Mouse (Mus musculus) left cerebral cortex, adult 11 months (tissue): Measurements from ENCODE around the gene Camk1g.

ENCODE experiments used
- DNase-seq: peaks from one replicate; pipeline ENCODE4 v3.0.0; 2022; ENCODE audit warnings: low spot score

Camk1g gene

DNA sequence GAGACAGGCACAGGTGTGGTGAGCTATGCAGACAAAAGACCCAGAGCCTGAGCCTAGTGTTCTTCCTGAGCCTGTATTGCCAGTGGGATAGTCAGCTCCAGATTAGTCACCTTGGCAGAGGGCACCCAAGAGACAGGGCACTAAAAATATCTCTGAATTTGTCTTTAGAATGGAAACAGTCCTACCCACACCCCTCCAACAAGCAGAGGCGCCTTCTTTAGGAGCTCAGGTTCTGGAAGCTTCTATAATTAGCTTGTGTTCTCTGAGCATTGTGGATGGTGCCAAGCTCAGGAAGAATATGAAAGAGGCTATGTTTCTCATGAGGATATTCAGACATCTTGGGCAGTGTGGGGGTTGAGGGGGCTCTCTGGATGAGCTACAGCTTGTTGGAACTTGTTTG, 37.4 kb downstream of the Camk1g start:
- DNase-seq = no peak

GRCm38 (mm10) chr1:193332018-193332417, 38.1 kb downstream of the Camk1g start:
- DNase-seq = no peak

DNA sequence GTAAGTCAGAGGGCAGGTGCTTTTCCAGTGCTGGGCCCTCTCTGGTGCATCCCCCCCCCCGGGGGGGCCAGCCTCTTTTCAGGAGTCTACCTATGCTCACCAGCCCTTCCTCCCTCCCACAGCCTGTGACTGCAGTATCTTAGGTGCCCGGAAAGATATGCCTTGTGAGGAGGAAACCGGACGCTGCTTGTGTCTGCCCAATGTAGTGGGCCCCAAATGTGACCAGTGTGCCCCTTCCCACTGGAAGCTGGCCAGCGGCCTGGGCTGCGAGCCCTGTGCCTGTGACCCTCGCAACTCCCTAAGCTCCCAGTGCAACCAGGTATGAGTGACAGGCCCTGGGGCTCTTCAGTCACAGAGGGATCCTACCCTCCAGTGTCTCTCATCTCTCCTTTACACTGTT, 39.5 kb downstream of the Camk1g start:
- DNase-seq = no peak

- peak; percentile 68 for DNase-seq
These were observed 39.9 kb downstream of the Camk1g start for GRCm38 (mm10) chr1:193330172-193330571.

GRCm38 (mm10) chr1:193329557-193329956, 40.5 kb downstream of the Camk1g start:
- DNase-seq = no peak

DNA sequence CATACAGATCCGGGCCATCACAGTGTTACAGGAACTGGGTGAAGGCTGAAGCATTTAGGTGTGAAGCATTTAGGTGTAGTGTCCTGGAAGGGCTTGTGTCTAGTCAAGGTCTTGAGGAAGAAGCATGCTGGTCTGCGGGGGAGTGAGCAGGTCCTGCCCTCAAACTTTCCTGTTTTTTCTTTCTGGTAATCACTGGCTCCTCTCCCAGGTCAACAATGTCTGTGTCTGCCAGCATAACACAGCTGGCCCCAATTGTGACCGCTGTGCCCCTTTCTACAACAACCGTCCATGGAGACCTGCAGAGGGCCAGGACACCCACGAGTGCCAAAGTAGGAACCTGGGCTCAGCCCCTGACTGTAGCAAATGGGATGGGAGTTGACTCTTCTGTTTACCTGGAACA, 42.4 kb downstream of the Camk1g start:
- DNase-seq = no peak

DNA sequence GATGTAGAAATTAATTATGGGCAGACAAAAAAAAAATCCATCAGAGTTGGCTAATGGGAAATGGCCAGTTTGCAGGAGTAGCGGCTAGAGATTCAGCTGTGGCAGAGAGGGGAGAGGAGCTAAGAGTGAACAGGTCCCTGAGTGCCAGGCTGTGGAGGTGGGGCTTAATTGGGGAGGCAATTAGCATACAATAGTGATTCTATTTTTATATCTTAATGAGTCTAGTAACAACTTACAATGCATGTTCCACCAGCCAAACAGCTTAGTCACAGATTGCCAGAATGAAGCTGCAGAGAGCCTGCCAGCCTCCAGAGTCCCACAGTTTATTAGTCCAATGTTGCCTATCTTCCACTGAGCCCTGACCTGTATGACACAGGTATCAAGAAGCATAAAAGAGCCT, 42.9 kb downstream of the Camk1g start:
- no peak for DNase-seq

- DNase-seq = no peak
These were observed 43.5 kb downstream of the Camk1g start for GRCm38 (mm10) chr1:193326456-193327145.

DNA sequence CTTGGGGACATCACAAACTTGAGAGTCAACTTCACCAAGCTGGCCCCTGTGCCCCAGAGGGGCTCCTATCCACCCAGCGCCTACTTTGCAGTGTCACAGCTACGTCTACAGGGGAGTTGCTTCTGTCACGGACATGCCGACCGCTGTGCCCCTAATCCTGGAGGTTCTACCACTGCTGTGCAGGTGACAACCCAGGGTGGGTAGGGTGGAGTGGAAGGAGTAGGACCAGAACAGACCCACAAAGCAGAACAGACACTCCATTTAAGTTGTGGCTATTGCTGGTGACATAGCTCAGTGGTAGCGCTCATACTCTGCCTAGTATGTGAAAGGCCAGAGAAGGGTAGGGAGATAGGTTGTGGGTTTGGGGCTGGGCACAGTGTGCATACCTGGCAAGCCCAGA, 44.2 kb downstream of the Camk1g start:
- no peak for DNase-seq

- DNase-seq = no peak
These were observed 45.9 kb downstream of the Camk1g start for GRCm38 (mm10) chr1:193324224-193324623.

DNA sequence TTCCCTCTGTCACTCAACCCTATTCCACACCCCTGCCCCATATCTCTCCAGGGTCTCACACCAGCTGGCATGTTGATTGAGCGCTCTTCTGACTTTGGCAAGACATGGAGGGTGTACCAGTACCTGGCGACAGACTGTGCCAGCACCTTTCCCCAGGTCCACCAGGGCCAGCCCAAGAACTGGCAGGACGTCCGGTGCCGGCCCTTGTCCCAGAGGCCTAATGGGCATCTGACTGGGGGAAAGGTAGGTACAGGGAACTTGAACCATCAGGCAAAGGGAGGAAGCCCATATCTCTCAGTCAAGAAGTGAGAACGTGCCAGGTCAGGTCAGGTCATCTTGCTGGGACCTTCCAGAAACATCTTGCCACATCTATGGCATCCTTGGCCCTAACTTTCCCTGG, 46.4 kb downstream of the Camk1g start:
- DNase-seq = no peak

GRCm38 (mm10) chr1:193320398-193320797, 49.7 kb downstream of the Camk1g start:
- no peak for DNase-seq

DNA sequence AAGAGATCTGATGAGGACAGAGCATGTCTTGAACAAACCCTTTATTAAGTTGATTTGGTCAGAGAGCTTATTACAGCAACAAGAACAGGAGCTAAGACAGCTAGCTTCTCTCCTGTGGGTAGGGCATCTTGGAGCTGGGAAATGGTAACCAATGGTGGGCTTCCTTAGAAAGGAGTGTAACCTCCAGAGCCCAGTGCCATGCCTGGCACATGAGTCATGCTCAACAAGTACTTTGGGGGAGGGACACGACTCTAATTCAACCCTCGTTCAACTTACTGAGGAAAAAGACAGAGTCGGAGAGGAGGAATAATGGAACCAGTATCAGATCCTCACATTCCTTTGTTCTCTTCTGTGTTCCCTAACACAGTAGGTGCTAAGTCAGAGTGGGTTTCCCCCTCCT, 50.4 kb downstream of the Camk1g start:
- DNase-seq = no peak

- no peak for DNase-seq
These were observed 52.9 kb downstream of the Camk1g start for GRCm38 (mm10) chr1:193317159-193317559.

GRCm38 (mm10) chr1:193316358-193316750, 53.7 kb downstream of the Camk1g start:
- no peak for DNase-seq

DNA sequence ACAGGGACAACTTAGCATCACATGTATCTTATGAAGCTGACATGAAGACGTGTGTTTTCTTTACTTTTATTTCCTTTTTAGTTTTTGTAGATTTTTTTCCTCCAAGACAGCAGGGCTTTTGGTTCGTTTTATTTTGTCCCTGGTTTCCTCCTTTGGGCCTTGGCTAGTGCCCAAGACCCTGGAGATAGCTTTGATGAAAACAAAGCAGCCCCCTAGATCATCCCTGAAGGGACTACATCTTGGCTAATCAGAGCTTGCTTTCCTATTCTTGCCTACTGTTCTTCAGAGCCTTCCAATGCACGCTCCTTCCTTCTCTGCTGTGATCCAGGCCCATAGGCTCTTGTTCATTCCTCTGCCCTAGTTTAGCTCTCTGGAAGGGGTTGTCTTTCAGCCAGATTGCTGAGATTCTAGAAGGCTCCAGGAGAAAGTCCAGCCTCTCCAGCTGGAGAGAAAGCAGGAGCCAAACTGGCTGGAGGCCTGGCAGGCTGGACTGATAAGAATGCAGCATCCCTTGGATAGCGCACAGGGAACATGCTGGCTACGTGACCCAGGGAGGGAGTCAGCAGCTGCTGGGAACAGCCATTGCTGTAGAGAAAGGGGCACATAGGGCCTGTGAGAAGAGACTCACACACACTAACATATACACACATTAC, 54.3 kb downstream of the Camk1g start:
- no peak for DNase-seq

- no peak for DNase-seq
These were observed 58.5 kb downstream of the Camk1g start for GRCm38 (mm10) chr1:193311596-193311995.

- no peak for DNase-seq
These were observed 59.5 kb downstream of the Camk1g start for GRCm38 (mm10) chr1:193310519-193311085.

DNA sequence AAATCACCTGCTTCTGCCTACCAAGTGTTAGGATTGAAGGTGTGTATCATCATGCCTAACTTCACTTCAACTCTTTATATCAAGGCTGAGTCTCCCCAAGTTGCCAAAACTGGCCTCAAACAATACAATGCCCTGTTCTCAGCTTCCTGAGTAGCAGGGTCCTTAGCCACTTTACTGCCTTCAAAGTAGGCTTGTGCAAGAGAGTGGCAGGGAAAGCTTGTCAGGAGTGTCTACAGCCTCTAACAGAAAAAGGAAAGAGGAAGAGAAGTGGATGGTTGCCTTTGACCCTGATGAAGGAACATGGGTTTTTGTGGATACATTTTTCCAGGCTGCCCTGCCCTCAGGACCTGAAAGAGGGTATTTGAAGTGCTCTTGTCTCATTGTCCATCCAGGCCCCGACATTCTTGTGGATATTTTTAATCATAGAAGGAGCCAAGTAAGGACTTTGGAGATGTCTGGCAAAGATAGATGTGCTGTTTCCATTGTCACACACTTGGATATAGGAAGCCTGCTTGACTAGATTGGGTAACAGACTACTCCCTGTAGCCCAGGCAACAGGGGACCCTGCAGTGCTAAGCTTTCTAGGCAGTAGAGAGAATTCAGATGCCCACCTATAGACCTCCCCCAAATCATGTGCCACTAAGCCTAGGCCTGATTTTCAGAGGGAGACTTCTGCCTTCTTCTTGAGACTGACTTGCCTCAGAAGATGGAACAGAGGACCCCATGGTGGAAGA, 60.1 kb downstream of the Camk1g start:
- no peak for DNase-seq

GRCm38 (mm10) chr1:193306832-193307231, 63.3 kb downstream of the Camk1g start:
- no peak for DNase-seq

DNA sequence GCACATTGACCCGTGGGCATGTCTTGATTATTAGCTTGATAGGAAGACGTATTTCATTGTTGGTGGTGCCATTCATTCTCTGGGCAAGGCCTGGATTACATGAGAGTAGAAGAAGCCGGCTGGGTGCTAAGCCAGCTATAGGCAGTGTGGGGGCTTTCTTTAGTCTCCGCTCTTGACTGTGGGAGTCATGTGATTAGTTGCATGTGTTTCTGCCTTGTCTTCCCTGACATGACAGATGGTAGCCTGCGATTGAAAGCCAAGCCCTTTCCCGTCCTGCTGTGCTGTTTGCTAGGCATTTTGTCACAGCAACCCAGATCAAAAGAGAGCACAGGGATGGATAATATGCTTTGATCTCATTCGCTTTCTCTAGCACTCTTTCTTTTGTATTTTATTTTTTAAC, 64.7 kb downstream of the Camk1g start:
- no peak for DNase-seq

- no peak for DNase-seq
These were observed 67.0 kb downstream of the Camk1g start for GRCm38 (mm10) chr1:193303096-193303495.

GRCm38 (mm10) chr1:193302093-193302405, 68.0 kb downstream of the Camk1g start:
- no peak for DNase-seq
